Mouse (Mus musculus) lung, adult 2 months (tissue): Measurements from ENCODE around the gene Msi2.

Experiments used
- CTCF ChIP-seq: fragments of 200-500 bp; IDR thresholded peaks from 2 replicates; pipeline ENCODE4 v1.5.1; 2011; ENCODE audit warnings: mild to moderate bottlenecking, low read length, control low read depth; ENCODE audit not compliant: insufficient read depth
- POLR2A ChIP-seq: fragments of 200-500 bp; IDR thresholded peaks from 2 replicates; pipeline ENCODE4 v1.6.1; 2011; ENCODE audit warnings: low read depth, mild to moderate bottlenecking, control low read depth, low read length, borderline replicate concordance; ENCODE audit errors: extremely low read depth

- TF ChIP-seq POLR2A (no peak), CTCF (no peak)
Observed at GRCm38 (mm10) chr11:88677350-88677749, 41.0 kb downstream of the Msi2 start.
